In genomic region chr10:117394738-117395550, GRCm38 (mm10) we compare ENCODE assay signal across 25 mouse cellular contexts. TPM values are rescaled to one million over a fixed set of nuclear protein-coding genes. Genes with fewer than 3 reads are reported as not detected.
DNase-seq lines count a peak whose midpoint lies in the region; ATAC-seq and TF ChIP-seq lines count a peak whose summit lies in the region.
"Had no signal": no experiment of that assay in that cellular context is flagged by ENCODE, and none has a peak within 500 bp of the region (broad histone marks: within the 10 kb centered on the region; RNA-seq: fewer than 3 reads in every experiment).

No protein-coding gene starts in this region.

- ATAC-seq in lung, embryonic 14.5 days (ENCODE audit: insufficient read depth) = no peak
- no peak for ATAC-seq in Patski
- no peak for ATAC-seq in kidney, embryonic 14.5 days (ENCODE audit: low FRiP score, low TSS enrichment)
- ATAC-seq: CD4-positive, CD25-positive, alpha-beta regulatory T cell, adult 4 months; forebrain, embryonic 15.5 days; hindbrain, embryonic 16.5 days had no signal

- no peak overlapping the region for H3K4me2 ChIP-seq in lung, embryonic 14.5 days
- H3K4me2 ChIP-seq in kidney, embryonic 14.5 days (replicated peaks; ENCODE audit: low read depth, low read length) = no peak overlapping the region
- H3K4me2 ChIP-seq: embryonic facial prominence, embryonic 12.5 days; embryonic facial prominence, embryonic 15.5 days; forebrain, embryonic 12.5 days; forebrain, embryonic 15.5 days; hindbrain, embryonic 12.5 days had no signal

- H3K36me3 ChIP-seq in lung, embryonic 14.5 days (ENCODE audit: insufficient read depth) = no peaks in the 10 kb centered on the region
- no peaks in the 10 kb centered on the region for H3K36me3 ChIP-seq in kidney, embryonic 14.5 days (ENCODE audit: control insufficient read depth, insufficient read depth, low read length)
- H3K36me3 ChIP-seq: embryonic facial prominence, embryonic 12.5 days; embryonic facial prominence, embryonic 15.5 days; forebrain, embryonic 12.5 days; forebrain, embryonic 15.5 days; heart, embryonic 10.5 days; hindbrain, embryonic 12.5 days had no signal

- H3K27ac ChIP-seq in layer of hippocampus, adult 2 months = no peak overlapping the region
- no peak overlapping the region for H3K27ac ChIP-seq in lung, embryonic 14.5 days (ENCODE audit: low read depth)
- no peak overlapping the region for H3K27ac ChIP-seq in kidney, embryonic 14.5 days (ENCODE audit: low read depth, low read length)
- H3K27ac ChIP-seq: embryonic facial prominence, embryonic 12.5 days; embryonic facial prominence, embryonic 15.5 days; forebrain, embryonic 12.5 days; forebrain, embryonic 15.5 days; heart, embryonic 10.5 days; hindbrain, embryonic 12.5 days had no signal

- H3K27me3 ChIP-seq in lung, embryonic 14.5 days (ENCODE audit: insufficient read depth, low read length) = no peaks in the 10 kb centered on the region
- peaks cover 1% of the 10 kb centered on the region for H3K27me3 ChIP-seq in Patski
- no peaks in the 10 kb centered on the region for H3K27me3 ChIP-seq in kidney, embryonic 14.5 days (ENCODE audit: control insufficient read depth, insufficient read depth, low read length)
- H3K27me3 ChIP-seq: embryonic facial prominence, embryonic 12.5 days; embryonic facial prominence, embryonic 15.5 days; forebrain, embryonic 15.5 days; hindbrain, embryonic 12.5 days had no signal

- POLR2A ChIA-PET in Patski (lab: Charles Lee) = no interaction called here

- H3K4me3 ChIP-seq in layer of hippocampus, adult 2 months = no peak overlapping the region
- no peak overlapping the region for H3K4me3 ChIP-seq in lung, embryonic 14.5 days (ENCODE audit: low read depth, low read length)
- H3K4me3 ChIP-seq in kidney, embryonic 14.5 days (ENCODE audit: low read length) = no peak overlapping the region
- H3K4me3 ChIP-seq: embryonic facial prominence, embryonic 12.5 days; erythroblast, embryonic 14.5 days; forebrain, embryonic 12.5 days; forebrain, embryonic 15.5 days; heart, embryonic 10.5 days; hindbrain, embryonic 12.5 days had no signal

- CTCF ChIA-PET in Patski (lab: Charles Lee) = no interaction called here

- peak; percentile 54 for TF ChIP-seq CTCF in layer of hippocampus, adult 2 months (conservative IDR thresholded peaks at IDR 0.05)
- TF ChIP-seq CTCF in lung, embryonic 14.5 days (IDR thresholded peaks at IDR 0.05; ENCODE audit: low read depth) = 0 out of 2 replicates have a peak, but pooled peaks have one; percentile 3
- TF ChIP-seq CTCF in Patski (IDR thresholded peaks at IDR 0.05) = peak; percentile 26

- in situ Hi-C loops in Patski (cut with MboI; ENCODE audit: low pct_unique_long_range_greater_than_20kb) = no loop called here

- H3K4me1 ChIP-seq in lung, embryonic 14.5 days (ENCODE audit: insufficient read depth) = no peaks in the 10 kb centered on the region
- peaks cover 4% of the 10 kb centered on the region; the same call in 1 of the 2 replicates for H3K4me1 ChIP-seq in kidney, embryonic 14.5 days (ENCODE audit: control insufficient read depth, insufficient read depth, low read length)
- H3K4me1 ChIP-seq: embryonic facial prominence, embryonic 15.5 days had no signal

- DNase-seq in layer of hippocampus, adult 2 months (ENCODE audit: low spot score in 2 of 2) = no peak
- DNase-seq in layer of hippocampus, postnatal 14 days (ENCODE audit: low spot score in 2 of 2) = no peak
- DNase-seq in lung, embryonic 14.5 days = no peak
- DNase-seq in lung, postnatal 25 days (ENCODE audit: low spot score) = no peak
- DNase-seq in 3T3-L1 (ENCODE audit: low read depth, low spot score) (peak; percentile 96), Patski (ENCODE audit: low read depth, low spot score) (no peak)
- DNase-seq in thymus, postnatal 10 days (ENCODE audit: low spot score in 2 of 2) = no peak
- DNase-seq: adrenal gland, adult 2 months; adrenal gland, postnatal 14 days; cerebellum, adult 11 months; cerebellum, adult 2 months; cerebellum, adult 9-11 months; cerebellum, postnatal 25 days; gastrocnemius, postnatal 25 days; heart, adult 18-20 months had no signal

- no peak overlapping the region for H3K9ac ChIP-seq in lung, embryonic 14.5 days
- no peak overlapping the region for H3K9ac ChIP-seq in kidney, embryonic 14.5 days (ENCODE audit: low read depth, low read length)
- H3K9ac ChIP-seq: embryonic facial prominence, embryonic 12.5 days; embryonic facial prominence, embryonic 15.5 days; forebrain, embryonic 12.5 days; forebrain, embryonic 15.5 days; hindbrain, embryonic 12.5 days had no signal

- WGBS in lung, embryonic 14.5 days = 63% methylated on average over 3 of the region's 3 CpGs
- WGBS in kidney, embryonic 14.5 days = 71% methylated on average over 3 of the region's 3 CpGs

- H3K9me3 ChIP-seq in lung, embryonic 14.5 days (ENCODE audit: low read depth, low read length) = no peaks in the 10 kb centered on the region
- no peaks in the 10 kb centered on the region for H3K9me3 ChIP-seq in kidney, embryonic 14.5 days (ENCODE audit: control insufficient read depth, low read length)
- H3K9me3 ChIP-seq: embryonic facial prominence, embryonic 12.5 days; embryonic facial prominence, embryonic 15.5 days; forebrain, embryonic 12.5 days; forebrain, embryonic 15.5 days; heart, embryonic 10.5 days; hindbrain, embryonic 12.5 days had no signal

RNA-seq across cellular contexts. Expression of gene Cpsf6, which starts 15.1 kb away (rescaled TPM):
- total RNA-seq in layer of hippocampus, adult 2 months (2021) = 100 to 1,000 TPM; 111 to 116 TPM
- total RNA-seq in layer of hippocampus, postnatal 14 days (2021) = 100 to 1,000 TPM; 107 to 114 TPM
- 186 and 201 TPM in 2 replicates for polyA plus RNA-seq in lung, embryonic 14.5 days (2014; fragmentation: Nextera tagmentation; extraction: Ambion mirVana)
- 75.0 TPM for polyA plus RNA-seq in Patski (2021)
- 166 and 208 TPM in 2 replicates for polyA plus RNA-seq in kidney, embryonic 14.5 days (2014; fragmentation: Nextera tagmentation; extraction: Ambion mirVana)

Comparison
In these comparisons a context has a peak if more than half of its experiments do, and no peak if none do; other contexts are left out.
1. CTCF ChIP-seq: peak in every context shown above with its lines; median percentile 54 in layer of hippocampus, adult 2 months; 26 in Patski; 3 in lung, embryonic 14.5 days.